Mouse (Mus musculus) cerebellum, adult 2 months (tissue): ENCODE results near the gene Nod1.

ENCODE experiments used
- CTCF ChIP-seq: fragments of 200-500 bp; IDR thresholded peaks from 2 replicates; pipeline ENCODE4 v1.5.1; 2011; ENCODE audit warnings: low read depth, mild to moderate bottlenecking, control low read depth, low read length, moderate library complexity, borderline replicate concordance; ENCODE audit not compliant: insufficient read depth
- POLR2A ChIP-seq: fragments of 200-500 bp; IDR thresholded peaks from 2 replicates; pipeline ENCODE4 v1.6.1; 2011; ENCODE audit warnings: low read length, control low read depth, borderline replicate concordance; ENCODE audit not compliant: insufficient read depth

DNA sequence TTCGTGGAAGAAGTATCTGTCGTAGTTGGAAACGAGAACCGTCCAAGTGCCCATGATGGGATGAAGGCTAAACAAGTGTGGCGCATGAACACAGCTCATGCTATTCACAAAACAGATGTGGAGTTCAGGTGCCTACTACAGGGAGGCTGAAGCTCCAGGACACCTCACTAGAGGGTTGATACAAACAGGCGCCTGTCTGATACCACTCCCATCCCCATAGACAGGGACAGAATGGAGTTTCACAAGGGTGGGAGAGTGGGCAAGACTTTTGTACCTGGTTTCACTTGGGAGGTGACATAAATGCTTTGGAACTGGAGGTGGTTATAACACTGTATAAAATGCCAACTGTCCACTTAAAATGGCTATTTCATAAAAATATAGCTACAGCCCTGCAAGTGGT, 7.0 kb upstream of the Nod1 start:
- TF ChIP-seq CTCF (no peak), POLR2A (no peak)
